Mouse (Mus musculus) CH12.LX (cell line): ENCODE measurements around the gene Ubxn2a. TPM values are rescaled to one million over a fixed set of nuclear protein-coding genes. Genes with fewer than 3 reads are reported as not detected.

Experiments
- DNase-seq: peaks from one replicate; pipeline ENCODE4 v3.0.0-alpha.2; 2013; ENCODE audit errors: extremely low read depth
- H3K27ac ChIP-seq: 2 replicates; pipeline ENCODE4 v1.5.1; 2012; ENCODE audit warnings: low read depth, mild to moderate bottlenecking, control low read depth, moderate library complexity; ENCODE audit not compliant: insufficient read depth
- H3K27me3 ChIP-seq: replicated peaks from 2 replicates; pipeline ENCODE3; 2012; ENCODE audit warnings: inconsistent platforms
- H3K36me3 ChIP-seq, 2 experiments: replicated peaks in 1 of 2; 2 replicates each; pipeline versions ENCODE3 to v1.6.1; 2012; ENCODE audit warnings: inconsistent platforms in 1 of 2, low read length in 1 of 2, mild to moderate bottlenecking in 1 of 2, mixed read lengths in 1 of 2, moderate library complexity in 1 of 2; ENCODE audit not compliant: control insufficient read depth in 1 of 2, insufficient read depth in 1 of 2
- H3K4me1 ChIP-seq, 2 experiments: 2 replicates each; pipeline ENCODE4 v1.6.1; 2012; ENCODE audit warnings: inconsistent platforms in 1 of 2, moderate library complexity in 1 of 2; ENCODE audit not compliant: insufficient read depth in 2 of 2, control insufficient read depth in 1 of 2
- H3K4me2 ChIP-seq: 2 replicates; pipeline ENCODE4 v1.6.1; 2012; ENCODE audit warnings: low read depth, mild to moderate bottlenecking, control low read depth; ENCODE audit not compliant: poor library complexity, insufficient read depth, severe bottlenecking
- H3K4me3 ChIP-seq, 3 experiments: fragments of 150-350 bp in 1 of 3; sonication (generic) in 1 of 3; replicated peaks in 1 of 3; 2 replicates each; pipeline versions ENCODE3 to v1.5.1; 2011 to 2012; ENCODE audit warnings: low read depth in 2 of 3, low read length in 2 of 3, mild to moderate bottlenecking in 2 of 3, moderate library complexity in 2 of 3, control low read depth in 1 of 3, improper control_type of control experiment in 1 of 3, inconsistent platforms in 1 of 3, mixed read lengths in 1 of 3; ENCODE audit not compliant: poor library complexity in 1 of 3
- H3K79me2 ChIP-seq: replicated peaks from 2 replicates; pipeline ENCODE4 v1.6.1; 2012; ENCODE audit warnings: mild to moderate bottlenecking, moderate library complexity; ENCODE audit not compliant: control insufficient read depth, poor library complexity, insufficient read depth, severe bottlenecking; ENCODE audit errors: extremely low read depth
- H3K9ac ChIP-seq: 2 replicates; pipeline ENCODE4 v1.6.1; 2012; ENCODE audit warnings: low read depth, mild to moderate bottlenecking, control low read depth, moderate library complexity; ENCODE audit not compliant: insufficient read depth
- H3K9me3 ChIP-seq: replicated peaks from 2 replicates; pipeline ENCODE3; 2012; ENCODE audit warnings: low read length, inconsistent platforms, mixed read lengths
- CHD1 ChIP-seq: IDR thresholded peaks from 2 replicates; pipeline ENCODE4 v1.6.1; 2012; ENCODE audit warnings: low read depth, low read length, improper control_type of control experiment, inconsistent platforms
- CHD2 ChIP-seq: IDR thresholded peaks from 2 replicates; pipeline ENCODE4 v1.6.1; 2011; ENCODE audit warnings: low read length, improper control_type of control experiment
- ELF1 ChIP-seq: IDR thresholded peaks from 2 replicates; pipeline ENCODE4 v1.6.1; 2014; ENCODE audit warnings: low read depth, mild to moderate bottlenecking, inconsistent platforms, low read length, improper control_type of control experiment
- EP300 ChIP-seq: IDR thresholded peaks from 2 replicates; pipeline ENCODE4 v1.6.1; 2011; ENCODE audit warnings: low read length, improper control_type of control experiment
- ETS1 ChIP-seq: conservative IDR thresholded peaks from 2 replicates; pipeline ENCODE4 v1.6.1; 2012; ENCODE audit warnings: low read depth, mild to moderate bottlenecking, inconsistent platforms, low read length, improper control_type of control experiment, moderate library complexity
- GABPA ChIP-seq: IDR thresholded peaks from 2 replicates; pipeline ENCODE4 v1.6.1; 2012; ENCODE audit warnings: low read depth, low read length, improper control_type of control experiment, inconsistent platforms; ENCODE audit not compliant: insufficient replicate concordance
- HCFC1 ChIP-seq: IDR thresholded peaks from 2 replicates; pipeline ENCODE4 v1.6.1; 2012; ENCODE audit warnings: low read depth, mild to moderate bottlenecking, inconsistent platforms, low read length, improper control_type of control experiment
- IRF4 ChIP-seq: IDR thresholded peaks from 2 replicates; pipeline ENCODE4 v1.6.1; 2014; ENCODE audit warnings: low read depth, mild to moderate bottlenecking, inconsistent platforms, low read length, improper control_type of control experiment
- JUN ChIP-seq: IDR thresholded peaks from 2 replicates; pipeline ENCODE4 v1.6.1; 2011; ENCODE audit warnings: low read depth, mild to moderate bottlenecking, low read length, improper control_type of control experiment, moderate library complexity; ENCODE audit not compliant: insufficient read depth
- JUND ChIP-seq: conservative IDR thresholded peaks from 2 replicates; pipeline ENCODE4 v1.6.1; 2011; ENCODE audit warnings: low read depth, low read length, improper control_type of control experiment
- MAX ChIP-seq: IDR thresholded peaks from 2 replicates; pipeline ENCODE4 v1.6.1; 2011; ENCODE audit warnings: low read length, improper control_type of control experiment
- MXI1 ChIP-seq: IDR thresholded peaks from 2 replicates; pipeline ENCODE4 v1.6.1; 2011; ENCODE audit warnings: mild to moderate bottlenecking, low read depth, low read length, improper control_type of control experiment
- MYC ChIP-seq: IDR thresholded peaks from 2 replicates; pipeline ENCODE4 v1.6.1; 2011; ENCODE audit warnings: low read depth, mild to moderate bottlenecking, improper control_type of control experiment, low read length
- NELFE ChIP-seq: IDR thresholded peaks from 2 replicates; pipeline ENCODE4 v1.6.1; 2011; ENCODE audit warnings: low read depth, low read length, improper control_type of control experiment
- NRF1 ChIP-seq: IDR thresholded peaks from 2 replicates; pipeline ENCODE4 v1.6.1; 2014; ENCODE audit warnings: low read depth, mild to moderate bottlenecking, inconsistent platforms, low read length, improper control_type of control experiment, moderate library complexity
- PAX5 ChIP-seq: IDR thresholded peaks from 2 replicates; pipeline ENCODE4 v1.6.1; 2012; ENCODE audit warnings: low read length, inconsistent platforms, mixed read lengths
- POLR2A ChIP-seq: IDR thresholded peaks from 2 replicates; pipeline ENCODE4 v1.6.1; 2011; ENCODE audit warnings: low read depth, mild to moderate bottlenecking, improper control_type of control experiment, low read length
- POLR2AphosphoS2 ChIP-seq: IDR thresholded peaks from 2 replicates; pipeline ENCODE4 v1.6.1; 2011; ENCODE audit warnings: low read depth, low read length, improper control_type of control experiment
- RAD21 ChIP-seq: IDR thresholded peaks from 2 replicates; pipeline ENCODE4 v1.6.1; 2011; ENCODE audit warnings: low read depth, mild to moderate bottlenecking, low read length, improper control_type of control experiment, moderate library complexity
- RCOR1 ChIP-seq: conservative IDR thresholded peaks from 2 replicates; pipeline ENCODE4 v1.6.1; 2012; ENCODE audit warnings: low read depth, mild to moderate bottlenecking, inconsistent platforms, low read length, improper control_type of control experiment
- SIN3A ChIP-seq: IDR thresholded peaks from 2 replicates; pipeline ENCODE4 v1.6.1; 2012; ENCODE audit warnings: low read length, improper control_type of control experiment, inconsistent platforms
- TBP ChIP-seq: conservative IDR thresholded peaks from 2 replicates; pipeline ENCODE4 v1.6.1; 2011; ENCODE audit warnings: low read depth, low read length, improper control_type of control experiment
- TCF12 ChIP-seq: IDR thresholded peaks from 2 replicates; pipeline ENCODE4 v1.6.1; 2014; ENCODE audit warnings: low read depth, mild to moderate bottlenecking, inconsistent platforms, low read length, improper control_type of control experiment
- UBTF ChIP-seq: IDR thresholded peaks from 2 replicates; pipeline ENCODE4 v1.6.1; 2012; ENCODE audit warnings: low read depth, mild to moderate bottlenecking, inconsistent platforms, low read length, improper control_type of control experiment, moderate library complexity
- ZKSCAN1 ChIP-seq: IDR thresholded peaks from 2 replicates; pipeline ENCODE4 v1.6.1; 2012; ENCODE audit warnings: low read depth, inconsistent platforms, low read length, improper control_type of control experiment, borderline replicate concordance
- ZMIZ1 ChIP-seq: IDR thresholded peaks from 2 replicates; pipeline ENCODE4 v1.6.1; 2012; ENCODE audit warnings: low read depth, mild to moderate bottlenecking, inconsistent platforms, low read length, improper control_type of control experiment
- ZNF384 ChIP-seq: IDR thresholded peaks from 2 replicates; pipeline ENCODE4 v1.6.1; 2012; ENCODE audit warnings: low read depth, low read length, improper control_type of control experiment, inconsistent platforms
- dilution Hi-C: fragments of 300-500 bp; cut with MboI; formaldehyde crosslinking; loops from 2 replicates; pipeline ENCODE4 v1.14.3; 2020; ENCODE audit warnings: low sequenced_read_pairs; ENCODE audit not compliant: extremely low pct_unique_long_range_greater_than_20kb, extremely low pct_ligation_motif_present
- in situ Hi-C: fragments of 300-500 bp; cut with MboI; formaldehyde crosslinking; loops from 3 replicates; pipeline ENCODE4 v1.14.3; 2019; ENCODE audit warnings: low sequenced_read_pairs, low pct_ligation_motif_present, low pct_unique_long_range_greater_than_20kb, mixed read lengths
- polyA plus RNA-seq: library from polyadenylated mRNA; unstranded; fragments of >175 nt; gene quantifications from 2 replicates; pipeline ENCODE4 v1.2.1, GENCODE M21; 2012; ENCODE audit warnings: low read depth; ENCODE audit not compliant: insufficient read length
- total RNA-seq, 2 experiments: library from RNA; depleted of rRNA; stranded (reverse); fragments of 300-350 nt in 1 of 2; fragments of >200 nt in 1 of 2; gene quantifications; 2 replicates each; pipeline ENCODE4 v1.2.3; 2012 to 2014

Gene Ubxn2a
- total RNA-seq (2012; rRNA removed): 15.2 and 19.5 TPM in 2 replicates
- 25.4 and 28.5 TPM in 2 replicates for total RNA-seq (2014; rRNA removed)
- 20.8 and 23.5 TPM in 2 replicates for polyA plus RNA-seq

- peaks cover 0 to 27% of the 10 kb centered on the region in 2 experiments; a peak in 2 of 4 replicates for H3K4me1 ChIP-seq
- H3K36me3 ChIP-seq: peaks cover 3 to 16% of the 10 kb centered on the region in 2 experiments
Measured at GRCm38 (mm10) chr12:4906951-4907906, at the start of gene Ubxn2a. Gene Ubxn2a, minus strand, starts transcription at chr12:4907705.

GRCm38 (mm10) chr12:4953156-4953555 is 45.7 kb upstream of the Ubxn2a start:
- dilution Hi-C loops: no loop called here
- Histone ChIP-seq H3K27ac (no peak overlapping the region), H3K9ac (no peak overlapping the region), H3K4me2 (no peak overlapping the region), H3K36me3 (peaks cover 19 to 49% of the 10 kb centered on the region in 2 experiments), H3K27me3 (no peaks in the 10 kb centered on the region), H3K9me3 (no peaks in the 10 kb centered on the region), H3K4me1 (no peaks in the 10 kb centered on the region), H3K4me3 (no peak overlapping the region), H3K79me2 (no peaks in the 10 kb centered on the region)
- TF ChIP-seq RAD21: no peak
- no peak for TF ChIP-seq SIN3A
- TF ChIP-seq ETS1: no peak
- no peak for TF ChIP-seq EP300
- no peak for TF ChIP-seq GABPA
- no peak for TF ChIP-seq CHD1
- TF ChIP-seq POLR2AphosphoS2: no peak
- TF ChIP-seq MYC: no peak
- TF ChIP-seq ZNF384: no peak
- TF ChIP-seq NELFE: no peak
- TF ChIP-seq MAX: no peak
- no peak for TF ChIP-seq JUN
- no peak for TF ChIP-seq PAX5
- in situ Hi-C loops: no loop called here
- no peak for DNase-seq

More at GRCm38 (mm10) chr12:4906951-4907906, at the start of gene Ubxn2a:
- in situ Hi-C loops (loop anchor here (25.0 kb wide), 1 partner anchor 1345 kb away; the partner anchor contains the start of gene Dtnb), dilution Hi-C loops (no loop called here)
- Histone ChIP-seq H3K9me3 (peaks cover 2% of the 10 kb centered on the region), H3K4me3 (peak within 1 kb of the TSS; percentile 74 to 91 (median 79)), H3K4me2 (peak within 1 kb of the TSS; percentile 82), H3K79me2 (peaks cover 10% of the 10 kb centered on the region; the same call in 1 of the 2 replicates), H3K27ac (peak within 1 kb of the TSS; percentile 87), H3K9ac (peak within 1 kb of the TSS; percentile 82), H3K27me3 (no peaks in the 10 kb centered on the region)
- DNase-seq: peak; percentile 87
- TF ChIP-seq ZMIZ1 (peak; percentile 76; the same call in 1 of the 2 replicates), JUN (no peak), MAX (peak; percentile 2; the same call in 1 of the 2 replicates), RCOR1 (0 out of 2 replicates have a peak, but pooled peaks have one; percentile 4), POLR2A (peak; percentile 80), HCFC1 (peak; percentile 24; the same call in 1 of the 2 replicates), MXI1 (no peak; the same call in none of the 2 replicates), TBP (no peak), NELFE (peak; percentile 83), CHD2 (no peak), SIN3A (peak; percentile 5; the same call in 1 of the 2 replicates), TCF12 (peak; percentile 64), JUND (no peak), IRF4 (no peak), ELF1 (peak; percentile 41; the same call in 1 of the 2 replicates), UBTF (peak; percentile 90), NRF1 (peak; percentile 10; the same call in 1 of the 2 replicates), ZKSCAN1 (no peak)
